Mouse (Mus musculus): Measurements from ENCODE around the gene Kars.
A peak's percentile ranks its signal among the peaks of the same experiment; 100 is the strongest.

DNA sequence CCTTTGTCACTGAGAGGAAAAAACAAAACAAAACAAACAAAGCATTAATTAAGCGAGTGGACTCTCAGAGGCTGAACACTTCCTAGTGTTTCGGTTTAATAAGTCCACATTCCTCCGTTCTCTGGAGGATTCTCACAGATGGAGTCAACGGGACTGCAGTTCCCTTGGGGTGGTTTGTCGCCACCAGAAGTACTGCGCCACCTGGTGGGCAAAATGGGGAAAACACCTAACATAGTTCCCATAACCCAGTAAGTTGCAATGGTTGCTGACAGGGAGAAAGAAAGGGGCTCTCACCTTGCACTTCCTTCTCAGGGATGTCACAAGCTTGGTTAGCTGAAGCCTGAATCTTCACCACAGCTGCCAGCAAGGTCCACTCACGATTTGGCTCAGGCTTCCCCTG lies 21.2 kb downstream of the Kars start:
- TF ChIP-seq MYC (IDR thresholded peaks at IDR 0.05; ENCODE audit: low read depth, low read length) (no peak), UBTF (IDR thresholded peaks at IDR 0.05; ENCODE audit: borderline replicate concordance, insufficient read depth, low read depth, low read length) (no peak), EP300 (IDR thresholded peaks at IDR 0.05; ENCODE audit: low read depth in 1 of 2, low read length in 2 of 2) (no peak), CTCF (IDR thresholded peaks at IDR 0.05 in 2 of 3, conservative IDR thresholded peaks at IDR 0.05 in 1 of 3; ENCODE audit: control insufficient read depth in 1 of 3, insufficient read depth in 1 of 3, low read depth in 2 of 3, low read length in 3 of 3, poor library complexity in 1 of 3, severe bottlenecking in 1 of 3) (peak; percentile 82 to 92 (median 90)), NELFE (IDR thresholded peaks at IDR 0.05; ENCODE audit: low read depth, low read length) (no peak), ZNF384 (IDR thresholded peaks at IDR 0.05; ENCODE audit: low read depth, low read length) (no peak), CHD1 (IDR thresholded peaks at IDR 0.05; ENCODE audit: low read depth, low read length) (no peak), MAX (IDR thresholded peaks at IDR 0.05; ENCODE audit: low read length) (no peak)
